Mouse (Mus musculus) myocyte (in vitro differentiated cells): ENCODE results near the gene Bbs7.

ENCODE experiments used
- E2F4 ChIP-seq: IDR thresholded peaks from one replicate; pipeline ENCODE4 v1.6.1; 2011; ENCODE audit warnings: mild to moderate bottlenecking, control low read depth, moderate library complexity; ENCODE audit not compliant: insufficient read depth
- MAX ChIP-seq: IDR thresholded peaks from one replicate; pipeline ENCODE4 v1.6.1; 2011; ENCODE audit warnings: low read depth, mild to moderate bottlenecking, control low read depth
- MYOG ChIP-seq, 3 experiments: IDR thresholded peaks; one replicate each; pipeline ENCODE4 v1.6.1; 2011; ENCODE audit warnings: control low read depth in 2 of 3, low read depth in 2 of 3, mild to moderate bottlenecking in 2 of 3; ENCODE audit not compliant: insufficient read length in 2 of 3, control insufficient read depth in 1 of 3, insufficient read depth in 1 of 3
- POLR2A ChIP-seq: IDR thresholded peaks from one replicate; pipeline ENCODE4 v1.6.1; 2011; ENCODE audit warnings: low read depth, mild to moderate bottlenecking, control low read depth, moderate library complexity; ENCODE audit not compliant: insufficient read length
- TCF3 ChIP-seq: IDR thresholded peaks from one replicate; pipeline ENCODE4 v1.6.1; 2011; ENCODE audit warnings: low read depth, control low read depth; ENCODE audit not compliant: insufficient read length
- USF1 ChIP-seq: IDR thresholded peaks from one replicate; pipeline ENCODE4 v1.6.1; 2011; ENCODE audit warnings: low read depth, mild to moderate bottlenecking, control low read depth, moderate library complexity

DNA sequence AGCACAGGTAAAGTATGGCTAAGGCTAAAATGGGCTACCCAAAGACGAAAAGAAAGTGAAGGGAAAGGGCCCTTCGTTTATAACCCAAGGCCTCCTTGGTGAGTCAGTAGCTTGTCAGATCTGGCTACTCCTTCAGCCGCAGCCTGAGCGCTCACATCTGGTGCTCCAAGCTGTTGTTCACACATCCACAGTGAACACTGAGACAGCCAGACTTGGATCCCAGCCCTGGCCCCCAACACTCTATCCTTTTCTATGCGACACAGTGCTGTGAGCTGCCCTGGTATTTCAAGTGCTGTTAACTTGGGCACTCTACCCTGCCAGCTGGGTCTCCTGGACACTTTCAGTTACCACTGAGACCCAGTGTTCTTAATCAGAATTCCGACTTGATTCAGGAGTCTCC, 82.9 kb downstream of the Bbs7 start:
- TF ChIP-seq MAX (no peak), TCF3 (no peak), POLR2A (no peak), USF1 (no peak), E2F4 (no peak), MYOG (IDR thresholded peaks at IDR 0.05; ENCODE audit: control insufficient read depth in 1 of 3, insufficient read depth in 1 of 3, insufficient read length in 2 of 3, low read depth in 2 of 3) (no peak)
